Mouse (Mus musculus) forebrain, embryonic 12.5 days (tissue): ENCODE data around the gene Eno4. TPM values are rescaled to one million over a fixed set of nuclear protein-coding genes. Genes with fewer than 3 reads are reported as not detected.
A peak's percentile ranks its signal among the peaks of the same experiment; 100 is the strongest.
"Not testable (repeated sequence)": the region's sequence is repeated elsewhere in the genome, so short reads cannot be mapped to it uniquely, and the experiment has no call there.

Experiments used
- ATAC-seq: fragments of 200-750 bp; cut with Nextera tagmentation; 2 replicates; pipeline ENCODE4 v1.8.0; 2017; ENCODE audit warnings: moderate TSS enrichment; ENCODE audit not compliant: low FRiP score
- H3K27ac ChIP-seq: fragments of 300-500 bp; sonication (generic); 2 replicates; pipeline ENCODE4 v1.5.1; 2016; ENCODE audit warnings: mild to moderate bottlenecking
- H3K27me3 ChIP-seq: fragments of 300-500 bp; sonication (generic); 2 replicates; pipeline ENCODE4 v1.6.1; 2016; ENCODE audit warnings: mild to moderate bottlenecking
- H3K36me3 ChIP-seq: fragments of 300-500 bp; sonication (generic); replicated peaks from 2 replicates; pipeline ENCODE4 v1.6.1; 2016; ENCODE audit warnings: mild to moderate bottlenecking
- H3K4me1 ChIP-seq: fragments of 300-500 bp; sonication (generic); 2 replicates; pipeline ENCODE4 v1.6.1; 2016
- H3K4me2 ChIP-seq: fragments of 300-500 bp; sonication (generic); 2 replicates; pipeline ENCODE4 v1.6.1; 2016; ENCODE audit warnings: mild to moderate bottlenecking, moderate library complexity
- H3K4me3 ChIP-seq: fragments of 300-500 bp; sonication (generic); replicated peaks from 2 replicates; pipeline ENCODE4 v1.5.1; 2016; ENCODE audit warnings: mild to moderate bottlenecking
- H3K9ac ChIP-seq: fragments of 300-500 bp; sonication (generic); 2 replicates; pipeline ENCODE4 v1.6.1; 2016; ENCODE audit warnings: mild to moderate bottlenecking
- H3K9me3 ChIP-seq: fragments of 300-500 bp; sonication (generic); 2 replicates; pipeline ENCODE4 v1.6.1; 2016
- WGBS: fragments of 180-500 bp; shearing (Covaris S2); methylation state at CpG from one replicate; pipeline ENCODE4 v1.1.7; 2016; 5-methylcytosine and 5-hydroxymethylcytosine counted together
- polyA plus RNA-seq: library from polyadenylated mRNA; unstranded; fragments of >200 nt; fragmentation: Nextera tagmentation; extraction: Ambion mirVana; gene quantifications from 2 replicates; pipeline ENCODE4 v1.2.1, GENCODE M21; 2016

Eno4 gene
- polyA plus RNA-seq: 0.79 and 1.6 TPM in 2 replicates

GRCm38 (mm10) chr19:58942841-58943828 is at the start of gene Eno4, which contains the start of gene Hspa12a:
TSS of gene Eno4 (plus strand) at chr19:58943425.
TSS of gene Hspa12a (minus strand) at chr19:58943654.
- ATAC-seq: peak; percentile 97
- H3K9me3 ChIP-seq: no peaks in the 10 kb centered on the region
- H3K4me2 ChIP-seq: peak within 1 kb of the TSS; percentile 87
- WGBS: under 1% methylated on average over 65 of the region's 65 CpGs
- peak within 1 kb of the TSS; percentile 81 for H3K9ac ChIP-seq
- peaks cover 39% of the 10 kb centered on the region for H3K27me3 ChIP-seq
- peaks cover 10% of the 10 kb centered on the region for H3K4me1 ChIP-seq
- no peaks in the 10 kb centered on the region for H3K36me3 ChIP-seq
- H3K27ac ChIP-seq: peak within 1 kb of the TSS; percentile 71
- peak within 1 kb of the TSS; percentile 67 for H3K4me3 ChIP-seq

DNA sequence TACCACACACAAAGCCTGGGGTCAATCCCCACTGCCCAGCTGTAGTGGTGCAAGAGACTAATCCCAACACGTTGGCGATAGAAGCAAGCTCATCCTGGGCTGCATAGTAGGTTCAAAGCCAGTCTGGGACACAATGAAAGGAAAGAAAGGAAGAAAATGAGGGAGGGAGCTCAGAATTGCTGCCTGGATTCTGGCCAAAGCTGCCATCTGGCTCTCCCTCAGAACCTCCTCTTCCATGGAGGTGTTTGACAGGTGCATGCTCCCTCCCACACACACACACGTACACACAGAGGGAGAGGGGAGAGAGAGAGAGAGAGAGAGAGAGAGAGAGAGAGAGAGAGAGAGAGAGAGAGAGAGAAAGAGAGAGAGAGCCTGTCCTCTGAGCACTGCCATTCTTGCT is 47.0 kb upstream of the Eno4 start:
- ATAC-seq: no peak
- Histone ChIP-seq H3K9me3 (peaks cover 11% of the 10 kb centered on the region; the same call in 1 of the 2 replicates), H3K27ac (no peak overlapping the region), H3K4me2 (no peak overlapping the region), H3K4me3 (no peak overlapping the region), H3K27me3 (no peaks in the 10 kb centered on the region), H3K36me3 (no peaks in the 10 kb centered on the region), H3K9ac (no peak overlapping the region), H3K4me1 (no peaks in the 10 kb centered on the region)
- 81% methylated on average over 2 of the region's 3 CpGs for WGBS

- H3K36me3 ChIP-seq: not testable (repeated sequence)
- 89% methylated on average over 10 of the region's 10 CpGs for whole genome bisulfite sequencing
Observed at GRCm38 (mm10) chr19:58900471-58900870, 42.8 kb upstream of the Eno4 start.

DNA sequence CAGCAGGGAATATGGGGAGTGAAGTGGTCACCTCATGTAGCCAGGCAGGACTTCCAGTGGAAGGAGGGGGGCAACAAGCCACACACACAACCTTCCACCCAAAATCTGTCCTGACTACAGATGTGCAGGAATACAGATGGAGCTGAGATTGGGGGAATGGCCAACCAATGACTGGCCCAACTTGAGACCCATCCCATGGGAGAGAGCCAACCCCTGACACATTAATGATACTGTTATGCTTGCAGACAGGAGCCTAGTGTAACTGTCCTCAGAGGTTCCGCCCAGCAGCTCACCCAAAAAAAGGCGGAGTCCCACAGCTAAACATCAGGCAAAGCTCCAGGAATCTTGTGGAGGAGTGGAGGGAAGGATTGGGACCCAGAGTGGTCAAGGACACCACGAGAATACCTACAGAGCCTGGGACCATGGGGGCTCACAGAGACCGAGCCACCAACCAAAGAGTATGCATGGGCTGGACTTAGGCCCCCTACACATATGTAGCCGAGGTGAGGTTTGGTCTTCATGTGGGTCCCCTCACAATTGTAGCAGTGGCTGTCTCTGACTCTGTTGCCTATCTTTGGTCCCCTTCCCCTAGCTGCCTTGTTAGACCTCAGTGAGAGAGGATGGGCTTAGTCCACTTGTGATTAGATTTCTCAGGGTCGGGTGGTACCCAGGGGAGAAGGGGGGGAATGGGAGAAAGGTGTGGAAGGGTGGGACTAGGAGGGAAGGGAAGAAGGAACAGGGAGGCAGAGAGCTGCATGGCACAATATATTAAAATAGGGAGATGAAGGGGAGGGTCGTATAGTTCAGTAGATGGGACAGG is 39.9 kb upstream of the Eno4 start:
- peaks cover 37% of the 10 kb centered on the region for H3K27me3 ChIP-seq
- 64% methylated on average over 7 of the region's 7 CpGs for WGBS
- H3K4me2 ChIP-seq: peak overlapping the region; percentile 45
- H3K4me1 ChIP-seq: peaks cover 5% of the 10 kb centered on the region; the same call in 1 of the 2 replicates
- peaks cover 2% of the 10 kb centered on the region; the same call in 1 of the 2 replicates for H3K9me3 ChIP-seq
- H3K27ac ChIP-seq: no peak overlapping the region
- no peaks in the 10 kb centered on the region for H3K36me3 ChIP-seq
- ATAC-seq: no peak
- no peak overlapping the region; the same call in 1 of the 2 replicates for H3K4me3 ChIP-seq
- H3K9ac ChIP-seq: no peak overlapping the region

More at GRCm38 (mm10) chr19:58900471-58900870, 42.8 kb upstream of the Eno4 start:
- peaks cover 19% of the 10 kb centered on the region for H3K27me3 ChIP-seq
- H3K4me3 ChIP-seq, H3K27ac ChIP-seq, H3K9me3 ChIP-seq, H3K4me2 ChIP-seq, ATAC-seq, H3K4me1 ChIP-seq, H3K9ac ChIP-seq: not testable (repeated sequence)

GRCm38 (mm10) chr19:58903899-58904327 is 39.3 kb upstream of the Eno4 start:
- Histone ChIP-seq H3K4me2 (peak overlapping the region; percentile 45), H3K4me1 (peaks cover 5% of the 10 kb centered on the region; the same call in 1 of the 2 replicates), H3K9me3 (no peaks in the 10 kb centered on the region), H3K4me3 (peak overlapping the region; percentile 22), H3K27me3 (peaks cover 37% of the 10 kb centered on the region), H3K36me3 (no peaks in the 10 kb centered on the region), H3K27ac (no peak overlapping the region), H3K9ac (no peak overlapping the region)
- 0% methylated on average over 11 of the region's 11 CpGs for WGBS
- peak; percentile 64; the same call in 1 of the 2 replicates for ATAC-seq

DNA sequence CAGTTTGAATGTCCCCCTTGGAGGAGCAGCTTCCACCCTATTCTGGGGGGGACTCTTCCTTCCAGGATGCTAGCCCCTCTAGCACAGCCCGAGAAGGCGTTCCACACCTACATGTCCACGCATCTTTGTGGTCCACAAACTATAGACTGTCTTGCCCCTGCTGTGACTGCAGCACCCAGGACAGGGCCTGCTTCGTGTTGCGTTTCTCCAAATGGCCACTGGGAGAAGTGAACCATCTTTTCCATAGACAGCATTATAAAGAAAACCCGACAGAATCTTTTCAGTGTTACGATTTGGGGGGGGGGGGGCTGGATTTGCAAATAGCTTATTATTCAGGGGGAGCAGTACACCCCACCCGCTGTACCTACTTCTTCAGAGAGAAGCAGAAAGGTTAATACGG is 36.5 kb upstream of the Eno4 start:
- no peak overlapping the region for H3K9ac ChIP-seq
- H3K36me3 ChIP-seq: no peaks in the 10 kb centered on the region
- ATAC-seq: no peak
- 36% methylated on average over 9 of the region's 9 CpGs for WGBS
- H3K4me1 ChIP-seq: peaks cover 11% of the 10 kb centered on the region
- H3K27ac ChIP-seq: no peak overlapping the region
- peaks cover 44% of the 10 kb centered on the region for H3K27me3 ChIP-seq
- no peak overlapping the region for H3K4me2 ChIP-seq
- H3K4me3 ChIP-seq: no peak overlapping the region
- no peaks in the 10 kb centered on the region for H3K9me3 ChIP-seq

- Histone ChIP-seq H3K9ac (no peak overlapping the region), H3K9me3 (no peaks in the 10 kb centered on the region), H3K36me3 (no peaks in the 10 kb centered on the region), H3K27me3 (peaks cover 54% of the 10 kb centered on the region), H3K4me3 (no peak overlapping the region), H3K4me1 (peaks cover 16% of the 10 kb centered on the region), H3K4me2 (no peak overlapping the region), H3K27ac (no peak overlapping the region)
- 87% methylated on average over 10 of the region's 10 CpGs for WGBS
- ATAC-seq: no peak
Observed at GRCm38 (mm10) chr19:58908018-58908417, 35.2 kb upstream of the Eno4 start.

- peak; percentile 68 for ATAC-seq
- Histone ChIP-seq H3K9ac (peak overlapping the region; percentile 30; the same call in 1 of the 2 replicates), H3K27me3 (peaks cover 62% of the 10 kb centered on the region), H3K4me1 (peaks cover 11% of the 10 kb centered on the region), H3K4me3 (peak overlapping the region; percentile 29), H3K9me3 (no peaks in the 10 kb centered on the region), H3K27ac (0 out of 2 replicates have a peak overlapping the region, but pooled peaks have one; percentile 25), H3K4me2 (peak overlapping the region; percentile 54), H3K36me3 (no peaks in the 10 kb centered on the region)
- WGBS: 2% methylated on average over 11 of the region's 11 CpGs
Observed at GRCm38 (mm10) chr19:58910941-58911368, 32.3 kb upstream of the Eno4 start.

DNA sequence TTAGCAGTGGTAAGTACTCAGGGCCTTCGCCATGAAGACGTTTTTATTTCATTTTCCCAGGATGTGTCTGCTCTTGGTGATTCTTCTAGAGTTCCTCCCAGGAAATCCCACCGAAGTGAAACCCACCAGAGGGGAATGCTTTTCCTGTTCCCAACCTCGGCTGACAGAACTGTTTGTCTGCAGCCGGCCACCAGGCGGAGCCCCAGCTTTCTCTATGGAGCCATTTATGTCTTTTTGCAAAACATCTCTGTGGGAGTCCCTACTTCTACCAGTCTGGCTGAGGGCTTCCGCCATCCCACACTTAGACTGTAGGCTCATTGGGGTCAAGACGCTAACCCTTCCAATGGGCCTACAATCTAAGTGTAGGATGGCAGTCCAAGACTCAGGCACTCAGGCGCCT is 31.8 kb upstream of the Eno4 start:
- H3K27me3 ChIP-seq: peaks cover 62% of the 10 kb centered on the region
- H3K27ac ChIP-seq: 0 out of 2 replicates have a peak overlapping the region, but pooled peaks have one; percentile 25

DNA sequence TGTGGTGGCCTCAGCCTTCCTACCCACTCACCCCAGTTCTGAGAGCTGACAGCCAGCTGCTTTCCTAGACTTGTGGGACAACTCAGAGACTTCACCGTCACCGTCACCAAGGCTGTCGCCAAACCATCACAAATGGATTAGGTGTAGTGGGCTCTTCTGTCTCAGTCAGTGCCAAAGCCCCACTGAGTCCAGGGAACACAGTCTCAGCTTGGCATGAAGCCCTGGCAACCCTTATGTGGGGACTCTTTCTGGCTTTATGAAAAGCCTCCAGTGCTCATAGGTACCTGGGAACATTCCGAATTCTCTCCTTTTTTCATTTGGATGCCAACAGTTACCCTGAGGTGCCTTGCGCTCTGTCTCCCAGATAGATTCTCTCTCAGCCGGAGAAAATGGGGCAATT is 29.9 kb upstream of the Eno4 start:
- ATAC-seq: no peak
- no peak overlapping the region for H3K27ac ChIP-seq
- peaks cover 14% of the 10 kb centered on the region for H3K4me1 ChIP-seq
- H3K9ac ChIP-seq: no peak overlapping the region
- no peaks in the 10 kb centered on the region for H3K9me3 ChIP-seq
- WGBS: 84% methylated on average over 6 of the region's 6 CpGs
- peaks cover 72% of the 10 kb centered on the region for H3K27me3 ChIP-seq
- H3K4me2 ChIP-seq: no peak overlapping the region
- H3K4me3 ChIP-seq: no peak overlapping the region
- no peaks in the 10 kb centered on the region for H3K36me3 ChIP-seq

More for the DNA sequence above, 31.8 kb upstream of the Eno4 start:
- H3K9ac ChIP-seq: peak overlapping the region; percentile 30; the same call in 1 of the 2 replicates
- peak; percentile 70 for ATAC-seq
- peaks cover 11% of the 10 kb centered on the region for H3K4me1 ChIP-seq
- no peaks in the 10 kb centered on the region for H3K36me3 ChIP-seq
- 7% methylated on average over 9 of the region's 9 CpGs for WGBS
- H3K4me2 ChIP-seq: peak overlapping the region; percentile 54
- H3K9me3 ChIP-seq: no peaks in the 10 kb centered on the region
- peak overlapping the region; percentile 29 for H3K4me3 ChIP-seq

- Histone ChIP-seq H3K9me3 (no peaks in the 10 kb centered on the region), H3K36me3 (no peaks in the 10 kb centered on the region), H3K4me2 (peak overlapping the region; percentile 37), H3K27me3 (peaks cover 88% of the 10 kb centered on the region), H3K4me1 (peaks cover 15% of the 10 kb centered on the region), H3K9ac (no peak overlapping the region), H3K27ac (no peak overlapping the region), H3K4me3 (peak overlapping the region; percentile 8; the same call in 1 of the 2 replicates)
- WGBS: 6% methylated on average over 11 of the region's 11 CpGs
- no peak for ATAC-seq
Observed at GRCm38 (mm10) chr19:58918597-58918996, 24.6 kb upstream of the Eno4 start.
